Mouse (Mus musculus): ENCODE data around the gene Mrpl37. TPM values are rescaled to one million over a fixed set of nuclear protein-coding genes. Genes with fewer than 3 reads are reported as not detected.

Mrpl37 gene
- total and polyA plus RNA-seq, 3 experiments, result 53.5 to 123 (median 53.6) TPM

DNA sequence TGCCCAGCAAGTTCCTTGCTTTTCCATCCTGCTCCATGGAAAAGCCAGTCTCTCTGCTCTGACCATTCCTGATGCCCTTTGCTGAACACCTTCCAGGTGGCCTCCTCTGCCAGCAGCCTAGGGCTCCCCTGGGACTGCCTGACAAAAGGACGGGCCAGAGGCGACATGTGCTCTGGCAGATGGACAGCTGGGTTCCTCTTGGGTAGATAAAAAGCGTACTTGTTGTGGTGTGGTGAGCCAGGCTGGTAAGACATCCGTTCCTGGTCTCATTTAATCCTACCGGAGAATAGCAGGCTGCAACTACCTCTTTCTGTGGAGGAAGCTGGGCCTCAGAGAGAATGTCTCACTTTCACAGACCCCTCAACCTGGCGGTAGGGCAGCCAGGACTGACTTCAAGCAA lies 29.4 kb upstream of the Mrpl37 start (continued):
- TF ChIP-seq USF1 (IDR thresholded peaks at IDR 0.05; ENCODE audit: low read depth, low read length) (no peak), MAX (IDR thresholded peaks at IDR 0.05; ENCODE audit: low read length) (peak; percentile 81)

GRCm38 (mm10) chr4:107094484-107095187 lies 28.0 kb upstream of the Mrpl37 start:
- peak overlapping the region; percentile 10; the same call in 1 of the 2 replicates for H3K9ac ChIP-seq (ENCODE audit: insufficient read depth, low read depth)
- H3K36me3 ChIP-seq (replicated peaks in 1 of 2; ENCODE audit: control insufficient read depth in 1 of 2, insufficient read depth in 1 of 2, low read length in 1 of 2), result peaks cover 0 to 25% of the 10 kb centered on the region in 2 experiments
- H3K9me3 ChIP-seq (replicated peaks; ENCODE audit: low read length), result no peaks in the 10 kb centered on the region
- peak overlapping the region; percentile 33 to 59 (median 47) for H3K4me3 ChIP-seq (replicated peaks in 1 of 3; ENCODE audit: low read depth in 2 of 3, low read length in 2 of 3, poor library complexity in 1 of 3)
- peak overlapping the region; percentile 62 for H3K27ac ChIP-seq (ENCODE audit: insufficient read depth, low read depth)
- in situ Hi-C loops (cut with MboI; ENCODE audit: low pct_ligation_motif_present, low pct_unique_long_range_greater_than_20kb, low sequenced_read_pairs), result no loop called here
- DNase-seq (ENCODE audit: extremely low read depth), result peak; percentile 90
- dilution Hi-C loops (cut with MboI; ENCODE audit: extremely low pct_ligation_motif_present, extremely low pct_unique_long_range_greater_than_20kb, low sequenced_read_pairs), result no loop called here
- H3K79me2 ChIP-seq (replicated peaks; ENCODE audit: control insufficient read depth, extremely low read depth, insufficient read depth, poor library complexity, severe bottlenecking), result no peaks in the 10 kb centered on the region
- H3K4me1 ChIP-seq (ENCODE audit: control insufficient read depth in 1 of 2, insufficient read depth in 2 of 2), result peaks cover 24 to 65% of the 10 kb centered on the region in 2 experiments
- peak overlapping the region; percentile 25 for H3K4me2 ChIP-seq (ENCODE audit: insufficient read depth, low read depth, poor library complexity, severe bottlenecking)
- no peaks in the 10 kb centered on the region for H3K27me3 ChIP-seq (replicated peaks)
- TF ChIP-seq MYC (IDR thresholded peaks at IDR 0.05; ENCODE audit: low read depth, low read length) (peak; percentile 94), E2F4 (IDR thresholded peaks at IDR 0.05; ENCODE audit: insufficient replicate concordance, low read depth, low read length) (0 out of 2 replicates have a peak, but pooled peaks have one; percentile 25), CTCF (conservative IDR thresholded peaks at IDR 0.05 in 1 of 2, IDR thresholded peaks at IDR 0.05 in 1 of 2; ENCODE audit: low read depth in 2 of 2, low read length in 2 of 2) (no peak), MAFK (IDR thresholded peaks at IDR 0.05; ENCODE audit: insufficient replicate concordance, low read length) (no peak), PAX5 (IDR thresholded peaks at IDR 0.05; ENCODE audit: low read length) (no peak), NELFE (IDR thresholded peaks at IDR 0.05; ENCODE audit: low read depth, low read length) (peak; percentile 60; the same call in 1 of the 2 replicates), JUN (IDR thresholded peaks at IDR 0.05; ENCODE audit: insufficient read depth, low read depth, low read length) (peak; percentile 94), ETS1 (conservative IDR thresholded peaks at IDR 0.05; ENCODE audit: low read depth, low read length) (peak; percentile 47; the same call in 1 of the 2 replicates), MEF2A (IDR thresholded peaks at IDR 0.05; ENCODE audit: borderline replicate concordance, low read depth, low read length) (0 out of 2 replicates have a peak, but pooled peaks have one; percentile 15), ZNF384 (IDR thresholded peaks at IDR 0.05; ENCODE audit: low read depth, low read length) (no peak), UBTF (IDR thresholded peaks at IDR 0.05; ENCODE audit: low read depth, low read length) (no peak), CHD1 (IDR thresholded peaks at IDR 0.05; ENCODE audit: low read depth, low read length) (no peak), EP300 (IDR thresholded peaks at IDR 0.05; ENCODE audit: low read length) (peak; percentile 82), TBP (conservative IDR thresholded peaks at IDR 0.05; ENCODE audit: low read depth, low read length) (peak; percentile 74; the same call in 1 of the 2 replicates), USF1 (IDR thresholded peaks at IDR 0.05; ENCODE audit: low read depth, low read length) (no peak), TCF12 (IDR thresholded peaks at IDR 0.05; ENCODE audit: low read depth, low read length) (peak; percentile 82), SMC3 (IDR thresholded peaks at IDR 0.05; ENCODE audit: low read depth, low read length) (no peak), GABPA (IDR thresholded peaks at IDR 0.05; ENCODE audit: insufficient replicate concordance, low read depth, low read length) (no peak), ZKSCAN1 (IDR thresholded peaks at IDR 0.05; ENCODE audit: borderline replicate concordance, low read depth, low read length) (no peak), RAD21 (IDR thresholded peaks at IDR 0.05; ENCODE audit: low read depth, low read length) (no peak), RCOR1 (conservative IDR thresholded peaks at IDR 0.05; ENCODE audit: low read depth, low read length) (no peak), POLR2AphosphoS2 (IDR thresholded peaks at IDR 0.05; ENCODE audit: low read depth, low read length) (peak; percentile 52; the same call in 1 of the 2 replicates), BHLHE40 (IDR thresholded peaks at IDR 0.05; ENCODE audit: low read depth, low read length) (peak; percentile 58), JUND (conservative IDR thresholded peaks at IDR 0.05; ENCODE audit: low read depth, low read length) (peak; percentile 93), ELF1 (IDR thresholded peaks at IDR 0.05; ENCODE audit: low read depth, low read length) (peak; percentile 80), HCFC1 (IDR thresholded peaks at IDR 0.05; ENCODE audit: low read depth, low read length) (no peak; the same call in 1 of the 2 replicates), IRF4 (IDR thresholded peaks at IDR 0.05; ENCODE audit: low read depth, low read length) (peak; percentile 71), POLR2A (IDR thresholded peaks at IDR 0.05; ENCODE audit: low read depth, low read length) (peak; percentile 75), MAZ (IDR thresholded peaks at IDR 0.05; ENCODE audit: low read depth, low read length) (0 out of 2 replicates have a peak, but pooled peaks have one; percentile 18), USF2 (conservative IDR thresholded peaks at IDR 0.05; ENCODE audit: low read depth, low read length) (no peak), CHD2 (IDR thresholded peaks at IDR 0.05; ENCODE audit: low read length) (peak; percentile 65), NRF1 (IDR thresholded peaks at IDR 0.05; ENCODE audit: low read depth, low read length) (peak; percentile 72), ZMIZ1 (IDR thresholded peaks at IDR 0.05; ENCODE audit: low read depth, low read length) (peak; percentile 78), MXI1 (IDR thresholded peaks at IDR 0.05; ENCODE audit: low read depth, low read length) (peak; percentile 68), ZC3H11A (IDR thresholded peaks at IDR 0.05; ENCODE audit: low read depth, low read length) (no peak)

Data from CH12.LX (cell line).